Mouse (Mus musculus) left cerebral cortex, adult 8-10 months (tissue): ENCODE results near the gene Hoxa13. TPM values are rescaled to one million over a fixed set of nuclear protein-coding genes. Genes with fewer than 3 reads are reported as not detected.
A peak's percentile ranks its signal among the peaks of the same experiment; 100 is the strongest.

Experiments
- DNase-seq, 2 experiments: peaks; one replicate each; pipeline ENCODE4 v3.0.0; 2022; ENCODE audit warnings: low spot score in 2 of 2
- total RNA-seq, 4 experiments: library from RNA; stranded (reverse); gene quantifications; 2 replicates each; pipeline ENCODE4 v1.2.4; 2022

Gene Hoxa13
- total RNA-seq, 4 experiments from 2014 or later, result not detected

DNA sequence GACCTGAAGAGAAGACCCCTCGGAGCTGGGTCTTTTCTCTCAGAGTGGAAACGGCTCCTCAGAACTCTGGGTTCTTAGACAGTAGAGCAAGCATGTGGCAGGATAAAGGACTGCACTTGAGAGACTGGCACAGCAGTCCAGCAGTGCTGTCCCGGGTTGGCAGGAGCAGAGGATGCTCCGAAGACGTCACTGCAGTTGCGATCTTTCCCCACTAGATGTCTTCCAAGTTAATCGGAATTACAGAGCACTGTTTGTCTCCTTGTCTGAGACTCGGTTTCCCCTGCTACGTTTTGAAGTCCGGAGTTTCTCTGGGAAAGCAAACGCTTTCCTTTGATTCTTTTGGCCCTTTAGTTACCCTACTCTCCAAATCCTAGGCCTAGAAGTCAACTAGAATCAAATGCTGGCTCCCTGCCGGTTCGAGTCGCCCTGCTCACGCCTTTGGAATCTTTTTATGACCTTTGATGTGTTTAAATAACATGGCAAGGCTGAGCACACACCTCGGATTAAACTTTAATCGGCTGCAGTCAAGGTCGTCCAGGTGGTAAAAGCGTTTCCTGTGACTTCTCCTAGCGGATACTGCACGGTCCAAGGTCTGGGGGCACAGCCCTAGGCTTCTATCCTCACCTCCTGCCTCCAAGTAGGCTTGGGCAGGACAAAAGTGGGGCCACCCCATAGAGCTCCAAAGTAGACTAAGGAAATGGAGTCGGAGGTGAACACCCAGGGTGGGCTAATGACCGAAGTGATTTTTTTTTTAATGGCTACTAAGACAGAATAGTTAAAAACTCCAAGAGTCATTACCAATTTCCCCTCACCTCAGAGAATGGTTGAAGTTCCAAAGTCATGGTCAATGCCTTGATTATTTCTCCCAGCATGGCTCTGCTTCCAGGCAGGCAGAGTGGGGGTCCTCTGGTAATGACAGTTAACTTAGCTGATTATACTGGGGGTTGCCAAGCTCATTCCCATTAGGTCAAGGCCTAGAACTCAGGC, 10.1 kb upstream of the Hoxa13 start:
- peak in 1 of 2 experiments; percentile 18 for DNase-seq

DNA sequence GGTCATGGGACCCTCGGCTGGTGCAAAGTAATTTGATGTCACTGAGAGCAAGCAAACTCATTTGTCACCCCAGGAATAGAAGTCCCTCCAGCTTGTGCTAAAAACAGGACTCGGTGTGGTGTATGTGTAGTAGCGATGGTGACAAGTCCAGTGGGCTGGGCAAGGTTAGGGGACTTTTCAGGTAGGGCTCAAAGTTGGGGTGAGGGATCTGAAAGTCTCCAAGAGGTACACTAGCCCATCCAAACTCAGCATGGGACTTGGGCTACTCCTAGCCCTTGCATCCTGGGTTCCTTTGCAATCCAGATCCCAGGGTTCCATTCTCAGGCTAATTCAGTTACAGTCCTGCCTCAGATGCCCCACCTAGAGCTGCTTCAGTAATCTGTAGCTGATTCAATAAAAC, 8.1 kb upstream of the Hoxa13 start:
- DNase-seq, result no peak

DNA sequence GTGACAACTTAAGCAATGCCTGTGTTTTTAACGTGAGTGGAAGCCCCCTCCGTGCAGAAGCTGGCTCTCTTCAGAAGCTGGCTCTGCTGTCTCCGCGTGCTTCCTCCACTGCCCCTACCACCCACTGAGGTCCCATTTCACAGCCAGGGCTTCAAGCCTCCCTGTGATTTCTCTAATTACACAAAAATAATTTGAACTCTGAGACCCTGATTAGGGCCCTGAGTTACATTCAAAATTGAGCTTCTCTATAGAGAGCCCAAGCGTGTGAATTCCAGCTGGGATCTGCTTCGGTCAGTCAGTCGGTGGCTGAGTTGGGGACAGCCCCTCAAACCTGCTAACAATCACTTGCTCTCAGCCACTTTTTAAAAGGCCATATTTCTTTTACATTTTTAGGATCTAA, 7.7 kb upstream of the Hoxa13 start:
- no peak for DNase-seq

DNA sequence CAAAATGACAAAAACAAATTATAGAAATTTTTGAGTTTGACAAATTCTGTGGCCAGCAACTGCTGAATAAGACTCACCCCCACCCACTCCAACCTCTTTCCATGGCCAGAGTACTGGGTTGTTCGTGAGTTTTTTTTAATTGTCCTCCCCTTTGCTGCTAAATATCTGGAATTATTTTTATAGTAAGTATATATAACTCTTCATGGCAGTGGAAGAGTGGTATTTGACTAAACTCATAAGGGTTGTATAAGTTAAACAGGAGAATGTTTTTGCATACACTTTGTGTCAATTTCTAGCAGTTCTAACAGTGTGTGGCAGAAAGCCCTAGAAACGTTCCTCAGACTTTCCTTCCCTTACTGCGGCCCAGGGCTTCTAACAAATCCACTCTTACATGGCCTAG, 7.0 kb upstream of the Hoxa13 start:
- no peak for DNase-seq

DNA sequence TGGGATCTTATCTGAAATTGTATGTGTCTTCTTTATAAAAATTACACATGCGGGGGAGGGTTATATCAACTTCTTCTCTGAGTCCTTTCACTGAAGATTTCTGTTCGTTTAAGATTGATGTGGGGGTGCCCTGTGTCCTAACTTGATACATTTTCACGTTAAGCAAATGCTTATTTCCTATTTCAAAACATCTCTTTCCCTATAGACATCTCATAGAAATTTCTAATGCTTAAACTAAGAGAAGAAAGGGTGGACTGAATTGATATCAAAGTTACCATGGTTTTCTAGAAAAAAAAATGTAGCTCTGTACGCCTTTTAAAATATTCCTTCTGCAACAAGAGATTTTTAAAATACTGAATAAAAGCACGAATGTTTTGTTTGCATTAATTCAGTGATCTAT, 6.5 kb upstream of the Hoxa13 start:
- DNase-seq, result no peak

DNA sequence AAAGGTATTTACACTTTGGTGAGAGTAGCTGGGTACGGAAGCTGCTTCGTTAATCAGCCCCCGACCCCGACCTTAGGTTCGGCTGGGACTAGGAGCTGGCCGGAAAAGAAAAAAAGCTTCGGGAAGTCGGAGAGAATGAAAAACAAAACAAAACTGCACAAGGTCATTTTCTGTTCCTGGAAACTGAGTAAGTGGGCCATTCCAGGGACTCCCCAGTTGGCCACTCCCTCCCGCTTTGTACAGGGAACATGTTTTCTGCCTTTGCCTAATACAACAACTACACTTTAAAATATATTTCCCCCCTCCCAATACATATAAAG, 5.9 kb upstream of the Hoxa13 start:
- no peak for DNase-seq

DNA sequence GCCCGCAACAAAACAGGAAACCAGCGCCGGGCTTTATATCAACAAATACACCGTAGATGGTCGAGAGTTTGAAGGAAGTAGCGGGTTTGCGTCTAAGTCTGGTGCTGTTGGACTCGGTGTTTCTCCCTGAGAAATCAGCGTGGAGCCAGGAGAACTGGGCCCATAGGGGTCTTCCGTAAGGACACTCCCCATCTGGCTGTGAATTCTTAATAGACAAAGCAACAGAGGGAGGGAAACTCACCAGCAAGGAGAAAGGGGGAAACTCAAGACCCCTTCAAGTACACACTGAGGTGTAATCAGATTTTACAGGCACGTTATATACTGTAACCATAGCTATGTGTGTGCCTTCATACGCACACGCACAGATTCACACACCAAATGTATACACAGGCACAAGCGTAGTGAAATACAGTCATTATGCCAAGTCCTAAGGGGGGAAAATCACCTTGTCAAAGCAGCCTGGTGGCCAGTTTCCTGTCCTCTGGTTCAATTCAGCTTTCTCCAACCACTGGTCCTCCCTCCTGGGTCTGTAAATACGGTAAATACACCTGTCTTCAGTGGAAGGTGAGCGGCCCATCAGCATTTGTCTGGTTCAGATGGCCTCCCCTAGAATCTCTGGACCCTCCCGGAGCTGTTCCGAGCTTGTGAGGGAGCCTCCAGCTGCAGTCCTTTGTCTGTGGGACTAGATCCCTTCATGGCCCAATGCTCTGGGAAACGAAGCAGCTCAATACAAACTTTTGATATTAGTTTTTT, 5.4 kb upstream of the Hoxa13 start:
- no peak for DNase-seq

DNA sequence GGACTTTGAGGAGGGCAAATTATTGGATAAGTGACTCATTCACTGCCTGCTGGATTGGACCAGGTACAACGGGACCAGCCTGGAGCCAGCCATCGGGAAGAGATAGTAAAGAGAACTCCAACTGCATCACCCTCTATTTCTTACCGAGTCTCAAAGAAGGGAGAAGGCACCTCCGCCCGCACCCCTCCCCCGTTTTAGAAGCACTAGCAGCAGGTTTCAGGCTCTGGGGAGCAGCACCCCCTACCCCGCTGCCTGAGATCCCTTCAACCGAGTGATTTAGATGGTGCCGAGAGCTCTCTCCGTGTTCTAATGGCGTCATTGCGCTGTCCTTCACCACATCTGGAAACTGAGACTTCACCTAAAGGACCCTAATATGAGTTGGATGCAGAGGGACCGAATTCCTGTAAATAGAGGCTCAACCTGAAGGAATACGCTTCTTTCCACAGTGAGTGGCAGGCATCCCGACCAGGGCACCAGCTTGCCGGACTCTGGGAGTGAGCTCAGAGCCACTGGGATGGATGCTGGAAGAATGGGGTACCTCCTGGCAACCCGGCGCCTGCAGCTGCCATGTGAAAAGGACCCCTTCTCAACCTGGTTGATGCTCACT, 4.7 kb upstream of the Hoxa13 start:
- DNase-seq, result no peak

DNA sequence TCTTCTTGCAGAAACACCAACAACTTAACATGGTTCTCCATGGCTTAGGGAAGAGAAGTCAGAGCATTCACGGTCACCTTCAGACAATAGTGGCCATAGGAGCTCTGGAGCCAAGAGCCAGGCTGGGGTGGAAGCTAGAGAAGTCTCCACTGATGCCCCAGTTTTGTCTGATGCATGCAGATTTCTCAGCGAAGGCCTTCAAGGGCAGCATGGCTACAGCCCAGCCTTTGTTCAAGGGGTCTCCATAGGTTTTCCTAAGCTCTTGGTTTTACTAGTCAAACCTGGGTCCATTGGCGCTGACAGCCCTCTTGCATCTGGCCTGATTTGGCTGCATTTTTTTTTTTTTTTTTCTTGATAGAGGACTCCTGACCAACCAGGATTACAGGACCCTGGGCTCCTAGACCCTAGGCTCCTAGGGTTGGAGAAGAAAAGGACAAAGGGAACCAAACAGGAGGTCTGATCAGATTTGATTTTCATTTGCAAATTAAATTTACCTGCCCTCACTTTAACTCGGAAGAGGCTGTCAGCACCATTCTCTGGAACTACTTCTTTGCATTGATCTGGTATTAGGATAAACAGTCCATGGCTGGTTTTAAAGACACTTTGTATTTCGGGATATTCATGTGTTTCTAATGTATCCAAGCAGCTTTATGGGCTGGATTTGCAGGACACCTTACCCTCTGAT, 3.6 kb upstream of the Hoxa13 start:
- no peak for DNase-seq

DNA sequence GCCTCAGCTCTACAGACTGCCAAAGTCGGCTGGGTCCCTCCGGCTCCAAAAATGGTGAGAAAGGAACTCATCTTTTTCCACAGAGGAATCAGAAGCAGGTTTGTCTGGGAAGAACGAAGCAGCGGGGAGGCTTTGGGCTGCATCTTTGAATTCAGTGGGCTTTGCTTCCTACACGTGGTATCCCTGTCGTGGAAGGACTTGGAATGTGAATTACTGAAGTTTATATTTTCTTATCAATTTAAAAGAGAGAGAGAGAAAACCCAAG, 2.6 kb upstream of the Hoxa13 start:
- DNase-seq, result no peak

DNA sequence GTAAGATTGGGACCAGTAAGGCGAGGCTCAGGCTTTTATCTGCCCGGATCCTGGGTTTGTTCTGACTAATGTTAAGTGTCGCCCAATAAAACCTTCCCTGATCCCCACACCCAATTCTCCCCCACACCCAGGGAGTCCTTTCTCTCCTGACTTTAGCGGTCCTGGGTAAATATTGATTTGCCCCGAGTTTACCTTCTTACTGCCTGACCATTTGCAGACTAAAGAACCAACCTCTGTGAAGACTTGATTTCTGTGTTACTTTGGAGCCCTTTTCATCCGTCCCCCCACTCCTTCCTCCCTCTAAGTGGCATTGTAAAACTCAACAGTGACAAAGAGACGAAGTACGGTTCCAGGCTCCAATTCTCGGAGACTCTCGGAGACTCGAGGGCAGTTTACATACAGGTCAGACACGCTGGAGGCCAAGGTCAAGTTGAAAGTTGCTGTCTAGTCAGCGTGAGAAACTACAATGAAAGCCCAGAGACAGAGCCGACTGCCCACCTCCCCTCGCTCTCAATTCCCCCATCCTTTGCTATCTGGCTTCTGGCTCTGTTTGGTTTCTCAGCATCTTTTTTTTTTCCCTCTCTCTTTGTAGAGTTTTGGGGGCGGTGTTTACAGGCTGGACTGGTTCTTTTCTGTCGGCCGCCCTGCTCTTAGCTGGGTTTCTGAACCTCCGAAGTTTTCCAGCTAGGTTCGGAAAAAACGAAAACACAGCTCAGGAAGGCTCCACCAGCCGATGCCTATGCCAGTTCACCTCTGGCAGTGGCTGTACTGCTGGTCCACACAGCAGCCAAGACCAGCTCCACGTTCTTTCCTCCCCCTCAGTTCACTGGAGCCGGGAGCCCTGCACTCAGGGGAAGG, 2.0 kb upstream of the Hoxa13 start:
- no peak for DNase-seq

DNA sequence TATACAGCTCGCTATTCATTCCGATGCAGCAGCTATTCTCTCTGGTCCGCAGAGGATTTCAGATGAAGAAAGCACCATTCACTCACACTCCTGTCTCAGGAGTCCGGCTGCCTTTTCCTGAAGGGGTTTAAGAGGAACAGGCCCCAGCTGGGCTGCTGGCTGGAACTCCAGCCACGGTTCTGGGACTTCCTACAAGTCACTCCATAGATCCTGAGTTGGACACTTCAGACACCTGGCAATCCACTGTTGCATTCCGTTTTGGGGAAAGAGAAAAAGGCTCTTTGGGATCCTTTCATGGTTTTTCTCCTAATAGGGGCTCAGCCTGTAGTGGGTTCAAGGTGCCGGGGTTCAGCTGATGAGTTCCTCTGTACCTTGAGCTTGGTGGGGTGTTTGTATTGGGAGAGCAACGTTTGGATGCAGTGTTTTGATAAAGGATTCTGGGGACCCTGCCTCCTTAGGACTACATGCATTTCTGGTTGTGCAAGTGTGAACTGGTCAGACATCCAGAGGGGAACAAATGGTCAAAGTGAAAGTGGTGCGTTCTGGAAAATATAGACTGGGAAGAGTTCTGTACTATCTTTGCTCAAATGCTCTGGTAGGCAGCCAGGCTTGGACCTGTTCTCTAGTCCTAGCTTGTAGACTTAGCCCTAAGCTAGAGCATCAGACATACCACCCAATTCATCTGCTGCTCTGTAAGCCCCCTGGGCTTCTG, 1.2 kb upstream of the Hoxa13 start:
- no peak for DNase-seq

DNA sequence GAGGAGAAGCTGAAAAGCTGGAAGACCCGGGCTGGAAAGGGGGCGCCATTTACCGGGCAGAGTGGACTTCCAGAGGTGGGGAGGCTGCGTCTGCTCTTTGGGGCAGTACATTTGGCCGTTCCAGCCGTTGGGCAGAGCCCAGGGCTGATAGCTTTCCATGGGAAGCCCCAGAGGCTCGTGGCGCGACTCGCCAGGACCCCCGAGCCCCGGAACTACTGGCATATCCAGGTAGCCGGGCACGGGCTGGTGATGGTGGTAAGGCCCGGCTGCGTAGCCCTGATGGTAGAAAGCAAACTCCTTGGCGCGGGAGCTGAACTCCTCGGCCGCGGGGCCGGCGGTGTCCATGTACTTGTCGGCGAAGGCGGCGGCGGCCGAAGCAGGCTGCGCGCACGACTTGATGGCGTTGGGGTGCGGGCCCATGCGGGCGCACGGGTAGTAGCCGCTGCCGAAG, 844 bp downstream of the Hoxa13 start:
- no peak for DNase-seq

DNA sequence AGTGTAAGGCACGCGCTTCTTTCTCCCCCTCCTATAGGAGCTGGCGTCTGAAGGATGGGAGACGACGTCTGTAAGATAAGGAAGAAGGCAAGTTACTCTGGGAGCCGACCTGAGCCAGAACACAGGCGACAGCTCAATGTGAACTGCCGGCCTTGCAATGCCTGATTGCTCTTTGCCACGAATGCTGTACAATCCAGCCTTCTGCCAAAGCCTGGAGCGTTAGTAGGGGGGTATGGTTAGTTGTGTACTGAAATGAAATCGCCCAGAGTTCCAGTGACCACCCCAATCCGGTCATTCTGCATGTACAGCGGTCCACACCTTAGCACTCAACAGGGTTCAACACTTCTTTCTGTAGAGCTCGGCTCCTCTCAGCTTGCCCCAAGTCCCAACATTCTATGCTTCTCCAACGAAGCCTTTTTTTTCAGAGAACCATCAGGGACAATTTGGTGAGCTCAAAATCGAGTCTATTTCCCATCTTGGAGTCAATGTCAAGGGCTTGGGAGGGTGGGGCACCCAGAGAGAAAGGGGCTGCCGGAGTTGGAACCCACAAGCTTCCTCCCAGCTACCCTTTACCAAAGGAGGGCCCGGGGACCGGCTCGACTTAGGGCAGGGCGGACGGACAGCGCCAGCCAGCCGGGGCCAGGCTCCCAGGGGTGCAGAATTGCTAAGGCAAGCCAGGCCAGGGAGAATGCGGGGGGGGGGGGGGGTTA, 1.4 kb downstream of the Hoxa13 start:
- no peak for DNase-seq

DNA sequence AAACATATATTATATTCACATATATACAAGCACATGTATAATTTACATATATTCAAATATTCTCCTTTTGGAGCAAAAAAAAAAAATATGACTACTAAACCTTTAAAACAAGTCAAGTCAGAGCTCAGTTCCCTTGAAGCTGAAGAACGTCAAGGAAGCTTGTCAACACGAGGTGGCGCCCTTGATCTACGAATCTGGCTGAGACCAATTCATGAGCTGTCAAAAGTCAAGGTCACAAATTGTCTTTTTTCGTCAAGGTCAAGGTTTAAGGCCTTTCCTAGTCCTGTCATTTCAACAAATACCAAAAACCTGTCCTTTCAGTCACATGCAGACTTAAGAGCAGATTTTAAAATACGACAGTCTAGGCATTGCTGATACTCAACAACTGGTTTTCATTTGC, 3.7 kb downstream of the Hoxa13 start:
- peak in 1 of 2 experiments; percentile 65 for DNase-seq

DNA sequence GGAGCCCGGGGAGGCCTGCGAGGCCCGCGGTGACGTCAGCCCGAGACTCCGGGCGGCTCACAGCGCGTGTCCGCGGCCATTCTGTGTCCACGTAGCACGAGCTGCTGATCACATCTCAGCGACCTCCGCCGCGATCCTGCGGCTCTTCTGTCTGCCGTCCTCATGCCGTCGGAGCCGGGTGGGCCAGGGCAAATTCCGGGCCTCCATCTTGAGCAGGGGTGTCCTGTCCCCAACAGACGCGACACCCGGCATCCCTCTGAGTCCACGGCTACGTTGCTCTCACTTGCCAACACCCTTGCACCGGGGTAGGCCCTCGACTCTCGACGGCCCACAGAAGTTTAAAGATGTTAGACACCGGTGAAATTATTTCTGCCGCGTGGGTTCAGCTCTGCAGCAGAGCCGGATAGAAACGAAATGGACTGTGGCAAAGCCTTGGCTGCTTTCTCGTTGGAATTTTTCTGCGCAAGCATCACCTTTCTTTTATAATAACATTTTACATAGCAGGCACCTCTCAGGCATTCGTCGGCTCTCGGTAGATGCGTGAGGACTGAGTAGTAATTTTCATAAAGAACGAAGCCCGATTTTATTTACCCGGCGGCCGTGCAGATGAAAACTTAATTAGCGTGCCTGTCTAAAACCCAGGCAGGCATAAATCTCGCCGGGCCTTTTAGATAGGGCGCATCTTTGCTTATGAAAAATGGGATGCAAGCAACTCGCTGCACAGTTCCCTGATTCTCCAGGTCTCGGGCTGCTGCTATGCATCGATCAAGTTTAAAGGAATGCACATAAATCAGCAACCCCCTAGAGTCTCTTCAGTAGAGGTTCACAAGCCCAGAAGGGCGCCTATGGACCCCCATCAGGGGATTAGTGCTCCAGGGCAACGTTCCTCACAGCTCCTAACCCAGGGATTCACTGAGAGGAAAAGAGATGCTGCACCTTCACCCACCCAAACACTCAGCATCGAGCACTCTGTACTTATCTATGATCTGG, 6.9 kb downstream of the Hoxa13 start:
- DNase-seq, result no peak

DNA sequence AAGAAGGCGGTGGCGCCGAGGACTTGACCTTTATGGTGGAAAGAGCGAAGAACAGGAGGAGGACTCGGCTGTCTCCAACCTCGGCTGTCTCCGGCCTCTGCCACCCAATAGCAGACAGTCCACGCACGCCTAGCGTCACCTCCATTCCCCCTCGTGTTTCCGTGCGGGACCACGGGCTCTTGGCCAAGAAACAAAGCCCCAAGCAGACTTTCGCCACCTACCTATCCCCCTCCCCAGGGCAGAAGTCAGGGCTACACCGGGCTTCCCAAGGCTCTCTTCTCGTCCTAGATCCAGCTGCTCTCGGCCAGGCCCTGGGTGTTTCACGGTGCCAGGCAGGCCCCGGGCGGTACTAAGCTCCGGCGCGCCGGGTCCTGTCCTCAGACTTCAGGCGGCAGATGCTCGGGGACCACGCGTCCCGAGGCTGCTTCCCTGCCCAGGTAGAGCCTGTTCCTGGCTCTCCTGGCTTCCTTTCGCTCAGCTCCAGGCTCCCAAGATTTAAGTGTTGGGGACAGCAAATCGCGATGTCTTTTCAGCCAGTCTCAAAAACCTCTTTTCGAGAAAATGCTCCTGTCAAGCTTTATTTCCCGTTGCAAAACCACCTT, 7.8 kb downstream of the Hoxa13 start:
- DNase-seq, result no peak
